Mouse (Mus musculus) cerebellum, adult 11-12 months (tissue): ENCODE data around the gene Brk1.
A peak's percentile ranks its signal among the peaks of the same experiment; 100 is the strongest.

Source experiments
- DNase-seq: peaks from one replicate; pipeline ENCODE4 v3.0.0; 2022

The Brk1 gene

DNA sequence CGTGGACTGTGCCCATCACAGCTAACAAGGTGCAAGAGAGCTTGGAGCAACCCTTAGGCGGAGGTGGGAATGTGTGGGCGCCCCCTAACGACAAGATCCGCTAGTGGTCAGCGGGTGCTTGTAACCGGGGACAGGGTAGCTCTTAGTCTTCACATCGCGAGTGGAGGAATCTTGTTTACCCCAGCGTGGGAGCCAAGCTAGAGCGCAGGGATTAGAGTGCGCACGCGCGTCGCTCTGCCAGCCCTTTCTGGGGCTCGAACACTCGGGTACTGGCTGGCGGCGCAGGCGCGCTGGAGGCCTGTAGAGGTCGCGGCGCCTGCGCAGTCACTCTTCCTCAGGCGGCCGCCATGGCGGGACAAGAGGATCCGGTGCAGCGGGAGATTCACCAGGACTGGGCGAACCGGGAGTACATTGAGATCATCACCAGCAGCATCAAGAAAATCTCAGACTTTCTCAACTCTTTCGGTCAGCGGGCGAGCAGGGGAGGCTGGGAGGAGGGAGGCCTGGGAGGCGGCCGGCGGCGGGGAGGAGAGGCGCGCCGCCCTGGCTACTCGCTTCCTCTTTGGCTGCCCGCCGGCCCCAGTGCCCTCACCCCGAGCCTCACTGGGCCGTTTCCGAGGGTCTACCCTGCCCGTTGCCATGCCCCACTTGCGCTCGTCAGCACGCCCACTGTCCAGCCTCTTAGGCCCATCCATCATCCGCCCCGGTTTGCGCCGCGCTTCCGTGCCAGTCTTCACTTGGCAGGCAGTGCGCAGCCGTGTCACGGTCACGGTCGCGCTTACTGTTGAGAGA, at the start of gene Brk1:
Gene Brk1, plus strand, starts transcription at position 341 of the 792 bp plus-strand sequence.
- peak; percentile 93 for DNase-seq

DNA sequence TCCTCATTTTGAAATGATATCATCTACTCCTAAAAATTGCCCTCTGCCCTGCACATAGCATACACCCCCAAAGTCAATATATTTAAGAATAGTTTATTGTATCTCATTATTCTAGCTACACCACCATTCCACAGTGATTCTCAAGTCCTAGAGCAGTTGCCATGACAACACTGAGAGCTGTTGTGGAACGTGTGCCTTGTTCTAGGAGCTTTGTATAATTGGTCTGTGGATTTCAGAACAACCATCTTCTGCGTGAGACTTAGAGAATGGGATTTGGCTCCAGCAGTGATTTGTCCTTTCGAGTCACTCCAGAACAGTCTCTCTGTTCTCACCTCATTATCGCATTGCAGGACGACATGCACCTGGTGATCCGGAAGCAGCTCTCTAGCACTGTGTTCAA, 44.8 kb upstream of the Brk1 start:
- no peak for DNase-seq

DNA sequence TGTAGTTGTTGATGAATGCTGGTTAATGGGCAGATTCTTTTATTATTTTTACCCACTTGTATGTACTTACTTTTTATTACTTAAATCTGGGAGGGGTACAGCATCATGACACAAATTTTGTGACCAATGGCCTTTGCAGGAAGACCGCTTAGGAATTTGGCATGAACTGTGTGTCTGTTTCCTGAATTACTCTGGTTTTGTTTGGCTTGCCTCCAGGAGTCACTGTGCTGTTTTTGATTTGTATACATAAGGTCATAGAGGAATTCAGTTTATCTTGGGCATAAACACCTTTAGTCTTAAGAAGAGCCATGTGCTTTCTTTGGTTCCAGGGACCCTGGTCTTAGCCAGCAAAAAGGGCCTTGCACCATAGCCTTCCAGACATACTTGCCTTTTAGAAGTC, 40.0 kb upstream of the Brk1 start:
- no peak for DNase-seq

DNA sequence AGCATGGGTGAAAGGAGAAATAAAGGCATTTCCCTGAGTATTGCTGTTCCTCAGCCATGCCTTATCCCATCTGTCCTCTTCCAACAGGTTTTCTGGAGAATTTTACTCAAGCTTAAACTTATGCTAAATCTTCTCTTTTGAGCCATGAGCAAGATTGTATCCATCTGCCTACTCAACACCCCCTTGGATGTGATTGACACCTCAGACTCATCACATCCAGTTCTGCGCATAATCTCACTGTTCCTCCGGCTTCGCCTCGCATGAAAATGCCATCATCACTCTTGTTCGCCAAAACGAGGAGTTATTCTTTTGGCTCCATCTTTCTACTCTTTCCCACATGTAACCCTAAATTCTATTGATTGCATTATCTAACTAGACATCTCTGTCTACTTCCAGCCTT, 28.5 kb upstream of the Brk1 start:
- no peak for DNase-seq

DNA sequence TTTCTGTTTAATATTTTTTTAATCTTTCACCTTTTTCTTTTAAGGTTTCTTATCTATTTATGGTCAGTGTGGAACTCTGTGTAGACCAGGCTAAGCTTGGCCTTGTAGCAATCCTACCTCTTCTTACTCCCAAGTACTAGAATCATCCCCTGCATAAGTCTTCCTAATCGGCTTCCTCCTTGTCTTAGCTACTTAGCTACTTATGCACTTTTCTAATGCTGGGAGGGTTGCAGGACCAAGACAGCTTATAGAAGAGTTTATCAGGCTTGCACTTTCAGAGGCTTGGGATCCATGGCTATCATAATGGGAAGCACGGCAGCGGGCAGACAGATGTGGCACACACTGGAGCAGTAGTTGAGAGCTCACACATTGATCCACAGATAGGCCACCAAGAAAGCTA, 25.3 kb upstream of the Brk1 start:
- no peak for DNase-seq

DNA sequence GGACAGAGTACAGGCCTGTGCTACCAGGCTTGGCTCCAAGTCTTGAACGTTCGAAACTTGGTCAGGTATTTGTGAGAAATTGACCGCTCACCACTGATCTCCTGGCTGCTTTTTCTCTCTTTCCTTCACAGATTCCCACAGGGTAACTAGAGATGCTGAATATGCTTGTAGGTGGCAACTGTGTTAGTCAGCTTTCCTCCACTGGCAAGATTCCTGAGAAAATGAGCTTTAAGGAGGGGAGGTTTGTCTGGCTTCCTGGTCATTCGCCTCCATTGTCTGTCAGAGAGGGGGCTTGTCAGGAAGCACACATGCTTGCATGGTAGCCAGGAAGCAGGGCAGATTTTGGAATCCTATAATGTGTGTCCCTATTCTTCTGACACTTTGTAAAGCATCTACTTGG, 21.5 kb upstream of the Brk1 start:
- no peak for DNase-seq

DNA sequence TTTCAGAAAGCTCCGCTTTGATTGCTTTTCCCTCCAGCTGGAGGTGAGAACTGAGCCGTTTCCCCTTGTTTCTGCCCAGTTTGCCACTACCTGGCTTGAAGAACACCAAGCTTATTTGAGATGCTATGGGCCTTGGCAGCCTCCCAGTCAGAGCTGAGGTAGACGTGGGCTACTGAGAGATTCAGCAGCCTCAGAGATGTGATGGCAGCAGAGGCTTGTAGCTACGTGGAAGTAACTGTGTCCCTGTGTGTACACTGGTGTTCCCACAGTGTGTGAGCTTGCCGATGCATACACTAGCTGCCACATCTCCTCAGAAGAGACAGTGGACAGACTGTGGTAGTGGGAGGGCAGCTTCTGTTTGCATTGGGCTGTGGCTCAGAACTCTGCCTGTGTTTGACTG, 19.5 kb upstream of the Brk1 start:
- no peak for DNase-seq

DNA sequence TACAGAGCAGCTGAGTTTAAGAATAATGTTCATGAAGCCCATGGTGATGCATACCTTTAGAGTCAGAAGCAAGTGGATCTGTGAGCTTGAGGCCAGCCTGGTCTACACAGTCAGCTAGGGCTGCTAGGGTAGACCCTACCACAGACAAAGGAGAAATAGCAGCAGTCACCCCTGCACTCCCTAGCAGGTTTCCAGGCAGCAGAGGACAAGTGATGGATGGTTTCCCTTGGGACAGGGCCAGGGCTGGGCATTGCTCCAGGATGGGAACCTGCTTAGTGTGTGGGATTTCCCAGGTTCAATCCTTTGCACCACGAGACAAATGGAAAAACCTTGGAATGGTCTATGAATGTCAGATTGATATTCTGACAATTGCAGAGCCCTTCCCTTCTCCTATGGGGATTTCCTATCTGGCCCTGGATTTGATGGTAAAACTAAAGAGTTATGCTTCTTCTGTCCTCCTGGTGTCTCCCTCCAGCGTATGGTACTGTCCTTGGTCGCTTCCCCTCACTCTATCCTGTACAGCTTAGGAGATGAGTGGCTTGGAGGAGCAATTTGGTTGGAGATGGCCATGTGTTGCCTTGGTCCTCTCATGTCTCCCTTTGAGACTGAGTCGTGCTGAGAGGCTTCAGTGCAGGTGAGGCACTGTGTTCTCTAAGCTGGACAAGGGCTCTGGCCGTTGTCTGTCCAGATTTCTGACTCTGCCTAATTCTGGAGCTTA, 17.9 kb upstream of the Brk1 start:
- no peak for DNase-seq

DNA sequence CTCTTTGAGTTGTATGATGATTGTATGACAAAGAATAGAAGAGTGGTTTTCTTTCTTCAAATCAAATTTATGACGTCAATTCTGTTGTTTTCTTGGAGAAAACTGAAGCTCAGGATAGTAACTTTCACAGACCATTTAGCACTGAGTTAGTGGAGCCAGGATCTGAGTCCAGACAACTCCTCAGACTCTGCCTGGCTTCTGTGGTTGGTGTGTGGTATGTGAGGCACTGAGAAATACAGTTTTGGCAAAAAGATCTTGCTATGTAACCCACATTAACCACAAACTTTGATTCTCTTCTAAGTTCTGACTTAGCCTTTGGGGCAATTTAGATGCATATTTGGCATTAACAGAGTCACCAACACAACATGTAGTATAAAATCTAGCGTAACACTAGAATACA, 11.9 kb upstream of the Brk1 start:
- DNase-seq, result no peak

DNA sequence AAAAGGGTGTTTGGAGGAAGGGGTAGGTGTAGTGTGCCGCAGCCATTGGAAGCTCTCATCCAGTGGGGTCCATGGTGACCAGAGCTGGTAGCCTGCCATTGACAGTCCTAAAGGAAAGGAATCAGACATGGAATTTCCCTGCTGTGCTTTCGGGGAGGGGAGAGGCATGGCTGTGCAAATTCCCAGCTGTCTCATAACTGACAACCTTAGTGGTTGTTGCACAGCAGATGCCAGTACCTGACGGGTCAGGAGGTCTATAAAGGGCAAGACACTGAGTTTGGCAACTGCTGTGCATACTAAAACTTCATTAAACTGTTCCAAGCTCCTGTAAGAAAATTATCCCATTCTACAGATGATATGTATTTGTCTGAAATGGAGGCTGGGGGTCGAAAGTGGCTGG, 6.6 kb upstream of the Brk1 start:
- DNase-seq, result no peak

DNA sequence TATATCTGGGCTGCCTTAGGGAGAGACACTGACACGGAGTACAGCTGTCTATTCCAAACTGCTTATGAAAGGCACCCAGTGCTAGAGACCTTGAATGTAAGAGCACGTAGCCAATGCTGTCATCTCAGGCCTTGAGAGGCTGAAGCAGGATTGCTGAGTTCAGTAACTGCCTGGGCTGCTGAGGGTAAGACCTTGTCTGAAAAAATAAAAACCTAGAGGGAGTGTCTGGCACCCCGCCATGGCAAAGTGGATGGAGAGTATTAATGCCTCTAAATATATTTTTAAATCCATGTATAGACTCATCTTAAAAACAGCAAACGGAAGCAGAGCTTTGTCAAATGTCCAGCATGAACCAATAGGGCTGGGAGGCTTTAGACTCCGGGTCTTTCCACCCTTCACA, 4.7 kb upstream of the Brk1 start:
- DNase-seq, result no peak

DNA sequence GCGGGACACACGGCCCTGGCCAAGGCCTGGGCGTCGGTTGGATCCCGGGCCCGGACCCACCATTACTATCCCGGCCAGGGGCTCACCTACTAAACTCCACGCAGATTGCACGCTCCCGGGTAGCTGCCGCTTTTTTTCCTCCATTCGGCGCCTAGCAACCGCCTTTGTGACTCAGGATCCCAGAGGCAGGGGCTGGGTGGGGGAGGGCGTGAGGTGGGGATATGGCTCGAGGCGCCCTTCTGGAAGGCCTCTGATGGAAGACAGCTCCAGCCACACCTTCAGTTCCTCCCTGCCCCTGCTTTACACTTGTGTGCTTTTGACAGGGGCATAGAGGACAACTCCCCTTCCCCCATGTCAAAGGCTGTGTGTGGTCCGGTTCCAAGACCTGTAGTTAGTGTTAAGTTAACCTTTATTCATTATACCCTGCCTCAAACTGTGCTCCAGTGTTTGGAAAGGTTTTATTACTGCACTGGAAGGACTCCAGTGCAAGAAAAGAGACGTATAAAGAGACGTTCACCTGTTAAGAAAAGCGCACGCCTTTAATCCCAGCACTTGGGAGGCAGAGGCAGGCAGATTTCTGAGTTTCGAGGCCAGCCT, 3.9 kb upstream of the Brk1 start, which contains the start of gene Fancd2os:
Gene Fancd2os, minus strand, starts transcription at position 173 of the 597 bp plus-strand sequence.
- no peak for DNase-seq

DNA sequence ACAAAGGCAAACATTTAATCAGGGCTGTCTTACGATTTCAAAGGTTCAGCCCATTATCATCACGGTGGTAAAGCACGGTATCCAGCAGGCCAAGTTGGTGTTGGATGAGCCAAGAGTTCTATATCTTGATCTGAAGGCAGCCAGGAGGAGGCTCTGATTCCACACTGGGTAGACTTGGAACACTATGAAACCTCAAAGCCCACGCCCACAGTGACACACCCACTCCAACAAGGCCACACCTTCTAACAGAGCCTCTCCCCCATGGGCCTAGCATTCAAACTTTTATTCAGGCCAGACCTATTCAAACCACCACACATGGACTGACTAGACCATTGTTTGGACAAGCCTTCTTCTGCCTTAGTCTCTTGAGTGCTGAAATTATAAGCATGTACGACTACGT, 1.8 kb upstream of the Brk1 start:
- DNase-seq, result no peak

DNA sequence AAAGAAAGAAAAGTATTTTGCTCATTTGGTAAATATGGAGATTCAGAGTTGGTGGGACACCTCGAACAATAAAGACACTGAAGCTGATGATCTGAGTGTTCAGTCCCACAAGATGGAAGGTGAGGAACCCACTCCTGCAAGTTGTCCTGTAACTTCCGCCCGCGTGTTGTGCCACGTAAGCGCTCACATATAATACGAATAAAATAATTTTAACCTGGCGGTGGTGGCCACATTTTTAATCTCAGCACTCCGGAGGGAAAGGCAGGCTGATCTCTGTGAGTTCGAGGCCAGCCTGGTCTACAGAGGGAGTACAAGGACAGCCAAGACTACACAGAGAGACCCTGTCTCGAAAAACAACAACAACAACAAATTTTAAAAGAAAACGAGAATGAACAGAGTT, 579 bp upstream of the Brk1 start:
- peak; percentile 25 for DNase-seq

DNA sequence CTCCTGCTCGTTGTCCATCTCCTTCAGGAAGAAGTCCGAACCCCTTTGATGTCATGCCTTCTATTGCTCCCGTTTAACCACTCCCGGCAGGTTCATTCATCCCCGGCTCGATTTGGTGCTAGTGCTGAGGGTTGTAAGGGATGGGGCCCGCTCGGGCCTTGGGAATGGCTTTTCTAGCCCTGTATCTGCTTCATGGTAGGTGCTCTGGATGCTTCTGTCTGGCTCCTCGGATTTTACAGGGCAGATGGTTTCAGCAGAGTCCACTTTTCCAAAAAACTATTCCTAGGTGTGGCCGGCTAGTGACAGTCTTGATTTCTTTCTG, 613 bp downstream of the Brk1 start:
- DNase-seq, result no peak

DNA sequence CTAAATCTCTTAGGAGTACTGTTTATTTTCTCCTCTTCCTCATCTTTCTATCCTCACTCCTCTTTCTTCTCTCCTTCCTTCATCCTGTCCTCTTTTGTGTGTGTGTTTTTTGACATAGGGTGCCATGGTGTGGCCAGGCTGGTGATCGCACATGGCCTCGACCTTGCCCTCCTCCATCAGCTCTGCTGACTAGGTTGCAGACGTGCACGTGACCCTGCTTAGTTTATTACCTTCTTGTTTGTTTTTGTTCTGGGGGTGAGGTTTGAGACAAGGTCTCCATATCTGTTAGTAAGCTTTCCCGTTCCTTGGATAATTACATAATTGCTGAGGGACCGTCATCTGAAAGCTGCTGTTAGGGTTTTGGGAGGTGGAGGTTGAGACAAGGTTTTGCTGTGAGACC, 4.3 kb downstream of the Brk1 start:
- DNase-seq, result no peak

DNA sequence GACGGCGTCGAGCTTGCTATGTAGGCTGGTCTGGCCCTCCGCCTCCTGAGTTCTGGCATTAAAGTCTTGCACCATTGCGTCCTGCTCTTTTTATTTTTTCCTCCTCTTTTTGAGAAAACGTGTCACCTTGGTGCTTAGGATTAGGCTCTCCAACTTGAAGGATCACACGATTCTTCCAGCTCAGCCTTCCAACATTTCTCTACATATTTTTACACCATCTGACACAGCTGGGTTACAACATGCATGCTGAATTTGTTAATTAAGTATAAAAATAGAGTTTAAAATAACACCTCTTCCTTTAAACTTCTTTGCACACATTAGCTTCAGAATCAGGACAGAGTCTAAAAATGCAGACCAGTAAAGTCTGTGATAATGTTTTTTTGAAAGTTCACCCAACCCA, 4.7 kb downstream of the Brk1 start:
- no peak for DNase-seq

DNA sequence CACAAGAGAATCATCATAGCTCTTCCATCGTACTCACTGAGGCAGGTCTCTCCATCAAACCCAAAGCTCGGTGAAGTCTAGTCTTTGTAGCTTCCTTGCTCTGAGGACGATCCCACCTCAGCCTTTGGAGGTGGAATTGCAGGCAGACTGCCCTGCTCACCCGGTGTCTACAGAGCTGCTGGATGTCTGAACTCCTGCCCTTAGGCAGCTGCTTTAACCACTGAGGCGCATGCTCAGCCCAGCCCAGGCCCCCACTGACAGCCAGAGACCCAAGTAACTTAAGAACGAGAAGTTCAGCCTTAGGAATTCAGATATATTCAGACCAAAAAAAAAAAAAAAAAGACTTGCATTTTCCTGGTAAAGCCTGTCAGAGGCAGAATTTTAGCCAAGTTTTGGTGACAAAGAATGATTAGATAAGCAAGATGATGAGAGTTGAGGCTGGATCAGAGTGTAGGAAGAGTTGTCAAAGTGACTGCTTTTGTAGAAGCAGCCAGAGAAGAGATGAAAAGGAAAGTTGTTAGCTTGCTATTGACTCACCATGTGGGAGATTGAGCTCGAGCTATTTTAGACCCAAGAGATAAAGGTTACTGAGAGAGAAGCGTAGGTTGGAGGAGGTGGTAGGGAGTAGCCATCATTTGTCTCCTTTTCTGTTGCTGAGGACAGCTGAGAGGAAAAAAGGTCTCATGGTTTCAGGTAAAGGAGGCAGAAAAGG, 7.8 kb downstream of the Brk1 start:
- DNase-seq, result no peak

DNA sequence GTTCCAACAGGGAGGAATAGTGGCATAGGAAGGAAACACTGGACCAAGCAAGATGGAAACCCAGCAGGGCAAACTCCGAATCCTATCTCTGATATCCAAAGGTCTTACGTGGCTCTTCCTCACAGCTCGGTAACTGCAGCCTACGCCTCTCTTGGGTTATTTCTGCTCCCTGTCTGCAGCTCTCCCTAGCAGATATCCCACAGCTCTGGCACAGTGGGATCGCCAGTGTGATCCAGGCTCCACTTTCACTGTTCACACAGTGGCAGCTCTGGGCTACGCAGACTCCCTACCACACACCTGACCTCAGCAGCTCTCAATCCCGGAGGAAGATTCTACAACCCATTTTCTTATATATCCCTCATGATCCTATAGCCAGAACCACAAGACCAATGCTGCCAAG, 9.6 kb downstream of the Brk1 start:
- no peak for DNase-seq

DNA sequence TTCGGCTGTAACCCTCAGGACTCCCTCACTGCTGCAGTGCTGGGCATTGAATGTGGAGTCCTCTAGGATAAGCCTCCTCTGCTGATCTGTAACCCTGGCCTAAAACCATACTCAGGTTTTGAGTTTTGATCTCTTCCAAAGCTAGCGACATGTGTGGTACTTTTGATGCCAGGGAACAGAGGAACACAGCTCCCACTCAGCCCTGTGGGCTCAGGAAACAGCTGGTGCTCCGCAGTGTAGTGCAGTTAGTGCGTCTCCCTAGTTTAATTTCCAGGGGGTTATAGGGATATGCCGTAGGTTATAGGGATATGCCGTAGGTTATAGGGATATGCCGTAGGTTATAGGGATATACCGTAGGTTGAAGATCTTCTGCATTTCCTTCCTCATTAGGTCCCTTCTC, 10.4 kb downstream of the Brk1 start:
- no peak for DNase-seq

DNA sequence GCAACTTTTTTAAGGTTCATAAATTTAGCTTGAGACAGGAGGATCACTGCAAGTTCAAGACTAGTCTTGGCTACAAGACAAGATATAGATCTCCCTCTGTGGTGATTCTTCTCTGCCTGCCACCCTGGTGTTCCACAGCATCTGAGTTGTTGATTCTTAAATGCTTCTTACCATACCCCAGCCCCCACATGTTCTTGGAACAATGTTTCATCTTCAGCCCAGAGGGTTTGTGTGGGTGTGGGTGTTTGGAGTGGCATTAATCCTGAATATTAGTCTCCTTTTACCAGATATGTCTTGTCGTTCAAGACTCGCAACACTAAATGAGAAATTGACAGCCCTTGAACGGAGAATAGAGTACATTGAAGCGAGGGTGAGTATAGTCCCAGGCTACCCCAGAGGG, 10.9 kb downstream of the Brk1 start:
- no peak for DNase-seq

DNA sequence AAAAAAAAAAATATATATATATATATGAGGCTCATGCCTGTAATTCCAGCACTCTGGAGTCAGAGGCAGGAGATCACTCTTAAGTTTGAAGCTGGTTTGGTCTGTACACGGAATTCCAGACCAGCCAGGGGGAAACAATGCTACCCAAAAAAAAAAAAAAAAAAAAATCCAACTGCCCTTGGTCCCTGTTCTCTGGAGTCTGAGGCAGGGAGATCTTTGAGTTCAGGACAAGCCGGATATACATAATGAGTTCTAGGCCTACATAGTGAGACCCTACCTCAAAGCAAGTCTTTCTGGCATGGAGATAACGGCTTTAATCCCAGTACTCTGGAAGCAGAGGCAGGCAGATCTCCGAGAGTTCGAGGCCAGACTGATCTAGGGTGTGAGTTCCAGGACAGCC, 18.8 kb downstream of the Brk1 start:
- DNase-seq, result no peak

DNA sequence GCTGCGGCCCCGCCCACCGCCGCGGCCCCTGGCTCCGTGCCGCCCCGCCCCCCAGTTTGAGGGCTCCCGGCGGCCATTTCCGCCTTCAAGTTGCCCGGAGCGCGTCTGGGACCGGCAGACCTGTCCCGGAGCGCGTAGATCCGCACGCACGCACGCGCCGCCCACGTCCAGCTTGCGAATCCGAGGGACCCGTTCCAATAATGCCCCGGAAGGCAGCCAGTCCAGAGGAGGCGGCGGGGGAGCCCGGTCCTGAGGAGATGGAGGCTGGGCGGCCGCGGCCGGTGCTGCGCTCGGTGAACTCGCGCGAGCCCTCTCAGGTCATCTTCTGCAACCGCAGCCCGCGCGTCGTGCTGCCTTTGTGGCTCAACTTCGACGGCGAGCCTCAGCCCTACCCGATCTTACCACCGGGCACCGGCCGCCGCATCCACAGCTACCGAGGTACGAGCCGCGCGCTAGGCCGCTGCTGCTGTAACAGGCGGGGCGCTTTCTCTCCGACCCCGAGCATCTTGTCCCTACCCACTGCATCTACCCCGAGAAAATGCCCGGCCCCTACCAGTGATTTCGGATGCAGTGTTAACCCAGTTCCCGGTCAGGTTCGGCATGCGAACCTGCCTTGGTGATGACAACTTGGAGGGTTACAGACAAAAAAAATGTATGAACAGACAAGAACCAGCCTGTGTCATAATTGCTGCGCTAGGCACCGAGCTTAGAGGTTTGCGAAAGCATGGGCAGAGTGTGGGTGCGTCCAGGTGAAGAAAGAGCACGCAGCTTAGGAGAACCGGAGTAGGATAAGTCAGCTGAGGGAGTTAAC, 19.6 kb downstream of the Brk1 start, which contains the start of gene Vhl:
Gene Vhl, plus strand, starts transcription at position 19 of the 811 bp plus-strand sequence.
- DNase-seq, result peak; percentile 87
